Mouse (Mus musculus) c-Kit-positive CD71-positive TER-119-positive erythroid progenitor cells, embryonic 14.5 days (primary cell): ENCODE measurements around the gene Mme.

Source experiments
- DNase-seq: peaks from one replicate; pipeline ENCODE4 v3.0.0-alpha.2; 2013; ENCODE audit warnings: low spot score

Mme gene

GRCm38 (mm10) chr3:63350704-63351103, 109.4 kb downstream of the Mme start:
- no peak for DNase-seq

DNA sequence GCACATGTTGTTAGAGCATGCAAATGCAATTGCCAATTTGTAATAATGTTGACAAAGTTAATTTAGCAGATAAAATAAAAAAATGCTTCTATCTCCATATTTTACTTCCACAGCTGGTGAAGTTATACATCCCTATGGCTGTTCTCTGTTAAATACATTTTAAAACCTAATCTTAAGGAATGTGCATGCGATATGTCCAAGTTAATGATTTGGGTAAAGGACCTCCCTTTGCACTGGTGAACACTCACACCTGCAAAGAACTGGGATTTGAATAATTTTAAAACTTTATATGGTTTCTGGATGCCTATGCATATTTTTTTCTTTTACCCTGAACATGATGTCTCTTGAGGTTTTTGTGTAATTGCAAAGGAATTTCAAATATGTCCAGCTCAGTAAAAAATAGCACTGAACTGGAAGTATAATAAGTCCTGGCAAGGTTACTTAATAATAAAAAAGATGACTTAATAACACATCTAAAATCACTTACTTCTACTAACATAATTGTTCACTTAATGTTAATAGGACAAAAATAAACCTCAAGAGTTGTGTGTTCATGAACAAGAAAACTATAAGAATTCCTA, 110.4 kb downstream of the Mme start:
- no peak for DNase-seq

DNA sequence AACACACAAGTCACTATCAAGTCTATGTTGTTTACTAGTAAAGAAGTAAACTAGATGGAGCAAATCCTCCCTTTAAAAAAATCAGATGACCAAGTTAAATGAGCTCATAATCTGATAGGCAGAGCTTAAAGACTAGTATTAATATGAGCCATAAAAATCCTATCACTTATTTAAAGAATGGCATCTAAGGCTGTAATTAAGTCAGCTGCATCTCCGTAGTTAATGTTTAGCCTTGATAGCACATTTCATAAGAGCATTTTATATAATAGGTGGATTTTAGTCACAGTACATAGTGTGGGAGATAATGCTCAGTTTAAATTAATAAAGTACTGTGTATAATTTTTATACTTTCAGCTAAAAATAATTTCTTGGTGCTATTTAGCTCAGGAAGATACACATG, 118.2 kb downstream of the Mme start:
- no peak for DNase-seq

DNA sequence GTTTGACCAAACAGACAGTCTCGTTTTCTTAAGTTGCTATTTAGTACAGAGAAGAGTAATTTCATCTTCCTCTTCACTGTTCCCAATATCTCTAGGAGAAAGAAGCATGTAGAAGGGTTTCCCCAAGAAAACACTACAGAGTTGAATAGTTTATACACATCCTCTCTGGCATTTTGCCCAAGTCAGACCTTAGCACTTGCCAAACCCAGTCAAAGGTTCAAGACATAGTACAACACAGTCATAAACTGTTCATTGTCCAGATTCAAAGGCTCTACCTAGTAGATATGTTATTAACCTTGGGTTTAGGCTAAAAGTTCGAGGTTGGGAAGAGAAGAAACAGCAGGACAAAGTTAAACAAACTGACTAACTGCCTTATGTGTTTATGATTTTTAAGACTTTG, 143.7 kb downstream of the Mme start:
- DNase-seq, result no peak

DNA sequence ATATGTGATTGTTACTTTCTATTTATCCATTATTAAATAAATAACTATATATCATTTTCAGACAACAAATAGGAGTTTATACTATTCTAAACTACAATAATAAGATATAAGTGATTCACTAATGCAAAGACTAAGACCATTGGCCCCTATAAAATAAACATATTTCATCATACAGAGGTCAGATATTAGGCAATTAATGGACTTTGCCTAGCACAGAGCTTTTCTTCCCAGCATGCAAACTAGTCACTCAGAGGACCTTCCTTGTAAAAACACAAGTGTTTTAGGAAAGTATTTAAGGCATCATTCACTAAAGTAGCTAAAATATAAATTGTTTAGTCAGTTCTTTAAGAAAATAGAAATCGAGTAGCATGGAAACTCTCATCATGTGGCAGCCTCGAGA, 149.4 kb downstream of the Mme start:
- DNase-seq, result no peak

GRCm38 (mm10) chr3:63391348-63391747, 150.0 kb downstream of the Mme start:
- DNase-seq, result no peak

GRCm38 (mm10) chr3:63394424-63394941, 153.1 kb downstream of the Mme start:
- DNase-seq, result no peak

DNA sequence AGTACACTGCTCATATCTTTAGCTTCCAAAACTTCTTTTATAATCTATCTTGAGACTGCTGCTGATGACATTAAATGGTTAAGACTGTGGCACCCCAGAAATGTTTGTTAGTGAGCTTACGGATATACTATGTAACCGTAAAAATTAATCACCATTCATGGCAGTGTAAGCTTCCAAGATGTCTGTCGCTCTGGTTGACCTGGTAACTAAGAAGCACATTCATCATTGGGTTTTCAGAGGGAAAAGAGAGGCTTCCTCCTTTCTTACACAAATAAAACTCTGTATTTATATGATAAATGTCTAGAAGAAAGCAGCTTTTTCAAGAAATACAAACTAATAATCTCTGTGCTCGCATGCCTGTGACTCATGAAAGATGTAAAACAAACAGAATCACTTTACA, 156.8 kb downstream of the Mme start:
- no peak for DNase-seq

DNA sequence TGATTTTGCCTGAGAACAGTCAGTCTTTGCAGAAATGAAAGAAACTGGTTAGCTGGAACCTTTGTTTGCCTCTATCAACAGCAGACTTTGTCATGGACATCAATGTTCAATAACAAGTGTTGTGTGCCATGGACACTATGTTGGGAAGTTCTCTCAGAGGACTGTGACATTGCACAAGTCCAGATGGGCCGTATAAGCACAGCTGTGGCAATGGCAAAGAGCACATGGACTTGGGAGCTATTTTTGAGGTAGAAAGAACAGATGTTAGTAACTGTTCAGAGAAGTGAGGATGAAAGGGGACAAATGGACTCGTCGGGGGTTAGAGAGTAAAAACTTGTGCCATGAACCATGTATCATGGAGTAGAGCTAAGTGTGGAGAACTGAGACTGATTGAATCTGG, 165.1 kb downstream of the Mme start:
- no peak for DNase-seq

- DNase-seq, result no peak
Observed at GRCm38 (mm10) chr3:63411006-63411405, 169.7 kb downstream of the Mme start.

DNA sequence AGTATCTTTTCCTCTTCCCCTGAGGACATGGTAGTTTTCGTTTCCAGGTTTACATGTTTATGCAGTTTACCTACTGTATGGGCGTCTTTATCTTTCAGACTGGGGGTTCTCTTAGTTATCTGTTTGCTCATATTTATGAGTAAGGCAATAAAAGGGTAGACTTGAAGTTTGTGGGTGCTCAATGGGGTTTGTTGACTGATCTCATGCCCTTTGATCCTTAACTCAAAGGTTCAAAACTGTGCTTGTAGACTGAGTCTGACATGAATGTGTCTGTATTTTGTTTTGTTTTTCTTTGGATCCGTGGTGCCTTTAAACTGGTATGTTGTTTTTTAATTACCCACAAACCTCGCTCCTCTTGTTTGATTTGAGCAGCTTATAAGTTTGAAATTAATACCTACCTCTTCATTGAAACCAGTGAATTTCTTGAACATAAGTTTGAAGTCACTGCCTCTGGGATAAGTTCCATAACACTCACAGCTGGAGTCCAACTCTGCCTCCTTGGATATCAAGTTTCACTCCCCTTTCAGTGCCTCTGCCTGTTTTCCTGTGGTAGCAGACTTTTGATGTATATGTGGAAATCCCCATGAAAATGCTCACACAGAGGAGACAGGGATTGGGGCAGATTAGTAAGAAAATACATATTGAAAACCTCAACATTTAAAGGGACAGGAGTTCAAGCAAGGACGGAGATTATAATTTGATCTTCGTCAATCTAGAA, 171.0 kb downstream of the Mme start:
- no peak for DNase-seq

- no peak for DNase-seq
Observed at GRCm38 (mm10) chr3:63413046-63413911, 171.9 kb downstream of the Mme start.

DNA sequence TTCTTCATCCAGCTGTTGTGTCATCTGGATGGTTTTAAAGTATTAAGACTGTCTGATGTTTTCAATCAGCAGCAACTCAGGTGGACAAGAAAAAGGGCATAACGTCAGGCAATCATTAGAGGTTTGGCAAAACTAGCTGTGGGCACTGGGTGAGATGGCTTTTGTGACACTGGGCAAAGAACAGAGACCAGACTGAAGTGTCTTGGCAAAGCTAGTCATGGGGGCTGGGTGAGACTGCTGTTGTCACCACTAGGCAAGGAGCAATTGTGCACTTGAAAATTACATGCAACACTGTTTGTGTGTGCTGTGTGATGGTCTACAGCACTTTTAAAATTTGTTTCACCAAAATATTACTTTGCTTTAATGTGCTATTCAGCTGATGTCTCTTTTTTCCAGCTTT, 175.9 kb downstream of the Mme start:
- DNase-seq, result no peak

DNA sequence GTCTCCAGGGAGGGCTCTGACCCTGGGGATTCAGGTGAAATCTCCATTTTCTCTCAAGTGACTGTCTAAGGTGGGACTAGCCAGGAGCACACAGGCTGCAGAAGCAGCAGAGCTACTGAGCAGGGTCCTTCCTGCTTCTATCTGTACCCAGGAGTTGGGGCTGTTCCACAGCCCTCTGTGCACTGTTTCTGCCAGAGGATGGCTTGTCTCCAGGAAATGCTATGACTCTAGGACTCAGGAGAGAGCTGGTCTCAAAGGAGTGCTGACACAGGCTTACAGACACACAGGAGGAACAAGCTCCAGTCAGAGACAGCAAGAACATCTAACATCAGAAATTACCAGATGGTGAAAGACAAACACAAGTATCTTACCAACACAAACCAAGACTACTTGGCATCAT, 176.4 kb downstream of the Mme start:
- DNase-seq, result no peak

GRCm38 (mm10) chr3:63423552-63423951, 182.2 kb downstream of the Mme start:
- DNase-seq, result no peak
